Mouse (Mus musculus): Measurements from ENCODE around the gene Tcf7l1. TPM values are rescaled to one million over a fixed set of nuclear protein-coding genes. Genes with fewer than 3 reads are reported as not detected.
A peak's percentile ranks its signal among the peaks of the same experiment; 100 is the strongest.
"Not testable (repeated sequence)": the region's sequence is repeated elsewhere in the genome, so short reads cannot be mapped to it uniquely, and the experiment has no call there.

Gene Tcf7l1
- polyA plus RNA-seq (2015; fragmentation: Nextera tagmentation; extraction: Ambion mirVana) = 13.2 and 16.1 TPM in 2 replicates

GRCm38 (mm10) chr6:72788892-72789699 is at the start of gene Tcf7l1:
Gene Tcf7l1 (minus strand): TSS chr6:72789254.
- Histone ChIP-seq H3K4me1 (peaks cover 18% of the 10 kb centered on the region), H3K36me3 (peaks cover 15% of the 10 kb centered on the region), H3K27ac (replicated peaks) (peak within 1 kb of the TSS; percentile 91), H3K9ac (peak within 1 kb of the TSS; percentile 96), H3K4me3 (peak within 1 kb of the TSS; percentile 80), H3K9me3 (no peaks in the 10 kb centered on the region), H3K4me2 (peak within 1 kb of the TSS; percentile 92), H3K27me3 (replicated peaks) (0 out of 2 replicates have a peak, but pooled peaks cover 7% of the 10 kb centered on the region)
- WGBS = 0% methylated on average over 68 of the region's 80 CpGs
- ATAC-seq (ENCODE audit: extremely low read depth, insufficient number of reproducible peaks, low FRiP score, low TSS enrichment) = peak; percentile 83

GRCm38 (mm10) chr6:72837756-72838155 is 48.7 kb upstream of the Tcf7l1 start:
- 89% methylated on average over 4 of the region's 4 CpGs for whole genome bisulfite sequencing
- no peak for ATAC-seq (ENCODE audit: extremely low read depth, insufficient number of reproducible peaks, low FRiP score, low TSS enrichment)
- Histone ChIP-seq H3K27me3 (replicated peaks) (no peaks in the 10 kb centered on the region), H3K9ac (no peak overlapping the region), H3K4me3 (no peak overlapping the region), H3K4me2 (no peak overlapping the region), H3K27ac (replicated peaks) (no peak overlapping the region), H3K36me3 (peaks cover 35% of the 10 kb centered on the region), H3K4me1 (peaks cover 7% of the 10 kb centered on the region; the same call in 1 of the 2 replicates), H3K9me3 (no peaks in the 10 kb centered on the region)

GRCm38 (mm10) chr6:72834518-72834917 is 45.5 kb upstream of the Tcf7l1 start:
- H3K27ac ChIP-seq (replicated peaks) = no peak overlapping the region
- H3K27me3 ChIP-seq (replicated peaks) = no peaks in the 10 kb centered on the region
- ATAC-seq (ENCODE audit: extremely low read depth, insufficient number of reproducible peaks, low FRiP score, low TSS enrichment) = no peak
- H3K36me3 ChIP-seq = peaks cover 7% of the 10 kb centered on the region; the same call in 1 of the 2 replicates
- peaks cover 7% of the 10 kb centered on the region; the same call in 1 of the 2 replicates for H3K4me1 ChIP-seq
- H3K9ac ChIP-seq = no peak overlapping the region
- no peak overlapping the region for H3K4me3 ChIP-seq
- WGBS = 68% methylated on average over 4 of the region's 4 CpGs
- H3K9me3 ChIP-seq = no peaks in the 10 kb centered on the region
- no peak overlapping the region for H3K4me2 ChIP-seq

DNA sequence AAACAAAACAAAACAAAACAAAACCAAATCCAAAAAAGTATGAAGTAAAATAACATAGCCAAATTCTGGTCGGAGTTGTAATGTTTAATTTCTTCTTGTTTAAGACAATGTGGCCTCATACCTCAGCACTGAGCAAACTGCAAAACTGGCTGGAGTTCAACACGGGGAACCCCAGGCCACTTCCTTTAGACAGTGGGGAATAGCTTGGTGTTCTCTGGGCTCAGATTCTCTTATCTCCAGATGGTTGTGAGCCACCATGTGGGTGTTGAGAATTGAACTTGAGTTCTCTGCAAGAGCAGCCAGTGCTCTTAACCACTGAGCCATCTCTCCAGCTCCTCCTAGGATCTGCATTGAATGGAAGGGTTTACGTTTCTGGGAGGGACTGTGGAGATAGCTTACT is 42.8 kb upstream of the Tcf7l1 start:
- Histone ChIP-seq H3K9ac (no peak overlapping the region), H3K36me3 (no peaks in the 10 kb centered on the region), H3K4me1 (peaks cover 7% of the 10 kb centered on the region; the same call in 1 of the 2 replicates), H3K4me3 (no peak overlapping the region), H3K27ac (replicated peaks) (no peak overlapping the region), H3K9me3 (no peaks in the 10 kb centered on the region), H3K4me2 (no peak overlapping the region), H3K27me3 (replicated peaks) (no peaks in the 10 kb centered on the region; the same call in 1 of the 2 replicates)
- no peak for ATAC-seq (ENCODE audit: extremely low read depth, insufficient number of reproducible peaks, low FRiP score, low TSS enrichment)
- WGBS = 50% methylated on average over 3 of the region's 3 CpGs

DNA sequence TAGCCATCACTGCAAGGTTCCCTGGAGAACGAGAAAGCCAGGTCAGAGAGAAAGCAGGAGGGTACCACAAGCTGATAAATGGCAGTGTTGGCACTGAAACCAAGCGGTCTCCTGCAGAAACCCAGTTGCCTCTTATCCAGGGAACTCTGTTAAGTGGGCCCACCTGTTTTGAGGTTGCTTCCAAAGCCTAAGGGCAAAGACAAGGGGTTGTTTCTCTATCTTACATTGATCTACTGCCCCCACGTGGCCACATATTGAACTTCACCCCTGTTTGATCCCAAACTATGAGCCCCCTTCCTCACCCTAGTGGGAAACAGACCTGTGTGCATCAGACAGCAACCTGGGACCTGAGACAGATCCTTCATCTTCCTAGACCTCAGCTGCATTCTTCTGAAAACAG is 42.2 kb upstream of the Tcf7l1 start:
- Histone ChIP-seq H3K4me2 (no peak overlapping the region), H3K4me1 (peaks cover 3% of the 10 kb centered on the region; the same call in 1 of the 2 replicates), H3K4me3 (no peak overlapping the region)

DNA sequence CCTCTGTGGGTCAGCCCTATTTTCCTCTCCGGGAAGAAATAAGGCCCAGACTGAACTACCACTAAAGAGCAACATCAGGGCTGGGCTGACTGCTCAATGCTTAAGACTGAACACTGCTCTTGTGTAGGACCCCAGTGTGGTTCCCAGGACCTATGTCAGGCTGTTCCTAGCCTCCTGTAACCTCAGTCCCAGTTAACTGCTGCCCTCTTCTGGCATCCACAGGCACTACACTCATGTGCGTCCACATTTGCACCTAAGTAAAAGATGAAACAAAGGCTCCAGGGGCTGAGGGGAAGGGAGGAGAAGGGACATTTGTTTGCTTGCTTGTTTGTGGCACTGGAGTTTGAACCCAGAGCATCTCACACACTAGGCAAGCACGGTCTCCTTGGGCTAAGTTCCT is 39.8 kb upstream of the Tcf7l1 start:
- Histone ChIP-seq H3K27ac (replicated peaks) (no peak overlapping the region), H3K4me3 (no peak overlapping the region), H3K9me3 (no peaks in the 10 kb centered on the region), H3K9ac (no peak overlapping the region), H3K4me2 (no peak overlapping the region), H3K4me1 (peaks cover 13% of the 10 kb centered on the region), H3K36me3 (no peaks in the 10 kb centered on the region), H3K27me3 (replicated peaks) (peaks cover 10% of the 10 kb centered on the region)
- WGBS = 75% methylated on average over 3 of the region's 3 CpGs
- no peak for ATAC-seq (ENCODE audit: extremely low read depth, insufficient number of reproducible peaks, low FRiP score, low TSS enrichment)

More for the DNA sequence above, 42.2 kb upstream of the Tcf7l1 start:
- WGBS = 26% methylated on average over 3 of the region's 3 CpGs
- Histone ChIP-seq H3K9ac (no peak overlapping the region), H3K36me3 (no peaks in the 10 kb centered on the region), H3K27ac (replicated peaks) (no peak overlapping the region), H3K9me3 (no peaks in the 10 kb centered on the region), H3K27me3 (replicated peaks) (peaks cover 6% of the 10 kb centered on the region)
- ATAC-seq (ENCODE audit: extremely low read depth, insufficient number of reproducible peaks, low FRiP score, low TSS enrichment) = no peak

GRCm38 (mm10) chr6:72828037-72828436 is 39.0 kb upstream of the Tcf7l1 start:
- not testable (repeated sequence) for H3K9ac ChIP-seq; ATAC-seq (ENCODE audit: extremely low read depth, insufficient number of reproducible peaks, low FRiP score, low TSS enrichment); H3K9me3 ChIP-seq; H3K36me3 ChIP-seq; H3K27ac ChIP-seq (replicated peaks)
- Histone ChIP-seq H3K27me3 (replicated peaks) (peaks cover 11% of the 10 kb centered on the region), H3K4me1 (peaks cover 13% of the 10 kb centered on the region), H3K4me3 (peak overlapping the region; percentile 16; the same call in 1 of the 2 replicates), H3K4me2 (peak overlapping the region; percentile 51)
- WGBS = 6% methylated on average over 9 of the region's 9 CpGs

DNA sequence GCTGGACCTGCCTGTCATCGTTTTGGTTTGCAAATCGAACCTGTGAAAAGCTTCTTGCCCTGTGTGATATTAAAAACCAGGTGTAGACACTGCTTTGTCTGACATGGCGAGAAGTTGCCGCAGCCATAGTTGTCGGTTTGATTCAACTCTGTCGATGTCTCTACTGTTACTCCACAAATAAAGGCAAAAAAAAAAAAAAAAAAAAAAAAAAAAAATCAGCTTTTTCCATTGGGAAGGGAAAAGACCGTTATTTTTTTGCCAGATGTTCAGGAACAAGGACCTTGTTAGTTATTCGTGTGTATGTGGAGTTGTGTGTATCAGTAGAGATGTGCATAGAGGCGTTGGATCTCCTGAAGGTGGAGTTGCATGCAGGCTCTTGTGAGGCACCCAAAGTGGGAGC is 36.7 kb upstream of the Tcf7l1 start:
- no peak for ATAC-seq (ENCODE audit: extremely low read depth, insufficient number of reproducible peaks, low FRiP score, low TSS enrichment)
- whole genome bisulfite sequencing = 46% methylated on average over 9 of the region's 9 CpGs

DNA sequence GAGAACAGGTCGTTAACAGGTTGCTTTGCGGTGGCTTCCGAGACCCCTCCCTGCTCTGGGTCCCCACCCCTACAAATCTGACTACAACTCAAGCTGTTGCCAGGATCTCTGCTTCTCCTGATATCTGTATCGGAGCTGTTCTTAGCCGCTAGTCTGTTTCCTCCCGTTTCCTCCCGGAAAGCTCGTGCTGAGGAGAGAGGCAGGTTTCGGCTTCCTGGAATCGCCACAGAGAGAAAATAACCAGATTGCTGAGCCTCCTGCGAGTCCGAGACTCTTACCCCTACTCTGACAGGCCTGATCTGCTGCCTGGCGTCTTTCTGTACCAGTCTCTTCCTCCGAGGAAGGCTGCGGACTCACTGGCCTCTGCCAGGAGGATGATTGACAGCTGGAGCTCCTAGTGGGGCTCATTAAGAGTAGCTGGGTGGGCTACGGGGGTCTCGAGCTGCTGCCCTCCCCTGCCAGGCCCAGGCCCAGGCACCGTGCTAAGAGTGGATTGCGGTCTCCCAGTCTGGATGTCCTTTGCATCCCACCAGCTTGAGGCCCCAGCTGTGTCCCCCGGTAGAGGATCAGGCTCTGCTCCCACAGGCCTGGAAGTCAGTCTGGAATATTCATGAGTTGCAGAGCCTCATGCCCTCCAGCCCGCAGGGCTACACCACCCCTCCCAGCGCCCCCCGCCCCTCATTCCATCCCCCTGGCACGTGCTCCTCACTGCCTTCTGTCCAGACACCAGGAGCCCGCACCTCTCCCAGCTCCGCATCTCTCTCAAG is 36.1 kb upstream of the Tcf7l1 start:
- WGBS = 5% methylated on average over 26 of the region's 26 CpGs
- peaks cover 13% of the 10 kb centered on the region for H3K27me3 ChIP-seq (replicated peaks)
- peak overlapping the region; percentile 64 for H3K27ac ChIP-seq (replicated peaks)
- H3K4me2 ChIP-seq = peak overlapping the region; percentile 75
- H3K36me3 ChIP-seq = no peaks in the 10 kb centered on the region
- H3K9ac ChIP-seq = peak overlapping the region; percentile 77
- peaks cover 13% of the 10 kb centered on the region for H3K4me1 ChIP-seq
- no peaks in the 10 kb centered on the region for H3K9me3 ChIP-seq
- H3K4me3 ChIP-seq = peak overlapping the region; percentile 48
- ATAC-seq (ENCODE audit: extremely low read depth, insufficient number of reproducible peaks, low FRiP score, low TSS enrichment) = no peak

More for the DNA sequence above, 36.7 kb upstream of the Tcf7l1 start:
- no peak overlapping the region for H3K4me3 ChIP-seq
- H3K9me3 ChIP-seq = no peaks in the 10 kb centered on the region
- H3K4me1 ChIP-seq = peaks cover 13% of the 10 kb centered on the region
- H3K4me2 ChIP-seq = peak overlapping the region; percentile 75
- peaks cover 13% of the 10 kb centered on the region for H3K27me3 ChIP-seq (replicated peaks)
- H3K36me3 ChIP-seq = no peaks in the 10 kb centered on the region
- no peak overlapping the region for H3K9ac ChIP-seq
- H3K27ac ChIP-seq (replicated peaks) = peak overlapping the region; percentile 64; the same call in 1 of the 2 replicates

DNA sequence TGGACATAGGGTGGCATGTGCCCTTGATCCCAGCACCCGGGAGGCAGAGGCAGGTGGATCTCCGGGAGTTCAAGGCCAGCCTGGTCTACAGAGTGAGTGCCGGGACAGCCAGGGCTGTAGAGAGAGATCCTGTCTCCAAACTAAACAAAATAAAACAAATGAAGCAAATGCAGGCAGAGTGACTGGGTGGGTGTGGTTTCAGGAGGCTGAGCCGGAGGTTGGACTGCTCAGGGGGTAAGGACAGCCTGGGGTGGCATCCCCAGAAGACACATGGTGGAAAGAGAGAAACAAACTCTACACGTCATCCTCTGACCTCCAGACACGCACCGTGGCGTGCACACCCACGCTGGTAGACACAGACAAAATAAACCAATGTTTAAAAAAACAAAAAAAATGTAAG is 24.4 kb upstream of the Tcf7l1 start:
- WGBS = 75% methylated on average over 9 of the region's 9 CpGs
- Histone ChIP-seq H3K9me3 (no peaks in the 10 kb centered on the region), H3K4me2 (no peak overlapping the region), H3K4me1 (0 out of 2 replicates have a peak, but pooled peaks cover 8% of the 10 kb centered on the region), H3K4me3 (no peak overlapping the region), H3K9ac (no peak overlapping the region), H3K27ac (replicated peaks) (no peak overlapping the region), H3K36me3 (no peaks in the 10 kb centered on the region), H3K27me3 (replicated peaks) (no peaks in the 10 kb centered on the region)
- ATAC-seq (ENCODE audit: extremely low read depth, insufficient number of reproducible peaks, low FRiP score, low TSS enrichment) = no peak

GRCm38 (mm10) chr6:72810248-72810647 is 21.2 kb upstream of the Tcf7l1 start:
- H3K4me2 ChIP-seq = no peak overlapping the region
- 63% methylated on average over 7 of the region's 7 CpGs for WGBS

More at GRCm38 (mm10) chr6:72810248-72810647, 21.2 kb upstream of the Tcf7l1 start:
- H3K36me3 ChIP-seq = no peaks in the 10 kb centered on the region
- ATAC-seq (ENCODE audit: extremely low read depth, insufficient number of reproducible peaks, low FRiP score, low TSS enrichment) = no peak
- no peak overlapping the region for H3K4me3 ChIP-seq
- no peak overlapping the region for H3K9ac ChIP-seq
- no peaks in the 10 kb centered on the region for H3K9me3 ChIP-seq
- H3K27me3 ChIP-seq (replicated peaks) = no peaks in the 10 kb centered on the region
- H3K4me1 ChIP-seq = 0 out of 2 replicates have a peak, but pooled peaks cover 8% of the 10 kb centered on the region
- no peak overlapping the region for H3K27ac ChIP-seq (replicated peaks)

Data from heart, embryonic 13.5 days (tissue).